Mouse (Mus musculus) lung, embryonic 16.5 days (tissue): Measurements from ENCODE around the gene Cd3e. TPM values are rescaled to one million over a fixed set of nuclear protein-coding genes. Genes with fewer than 3 reads are reported as not detected.

Experiments
- ATAC-seq: fragments of 200-750 bp; cut with Nextera tagmentation; 2 replicates; pipeline ENCODE4 v1.8.0; 2017; ENCODE audit warnings: low read depth, mild to moderate bottlenecking, moderate library complexity
- H3K27ac ChIP-seq: fragments of 300-500 bp; sonication (generic); 2 replicates; pipeline ENCODE4 v1.5.1; 2014; ENCODE audit warnings: mild to moderate bottlenecking, control low read depth, low read length
- H3K27me3 ChIP-seq: fragments of 300-500 bp; sonication (generic); 2 replicates; pipeline ENCODE4 v1.6.1; 2014; ENCODE audit warnings: low read depth, low read length, mixed read lengths; ENCODE audit not compliant: control insufficient read depth, insufficient read depth
- H3K36me3 ChIP-seq: fragments of 300-500 bp; sonication (generic); 2 replicates; pipeline ENCODE4 v1.6.1; 2014; ENCODE audit warnings: low read length; ENCODE audit not compliant: control insufficient read depth, insufficient read depth
- H3K4me1 ChIP-seq: fragments of 300-500 bp; sonication (generic); replicated peaks from 2 replicates; pipeline ENCODE4 v1.6.1; 2014; ENCODE audit warnings: low read length, mixed read lengths; ENCODE audit not compliant: control insufficient read depth, insufficient read depth
- H3K4me2 ChIP-seq: fragments of 300-500 bp; sonication (generic); 2 replicates; pipeline ENCODE4 v1.6.1; 2014; ENCODE audit warnings: low read depth, low read length, control low read depth
- H3K4me3 ChIP-seq: fragments of 300-500 bp; sonication (generic); 2 replicates; pipeline ENCODE4 v1.5.1; 2014; ENCODE audit warnings: mild to moderate bottlenecking, low read length, control low read depth
- H3K9ac ChIP-seq: fragments of 300-500 bp; sonication (generic); 2 replicates; pipeline ENCODE4 v1.6.1; 2014; ENCODE audit warnings: low read length, control low read depth
- H3K9me3 ChIP-seq: fragments of 300-500 bp; sonication (generic); 2 replicates; pipeline ENCODE4 v1.6.1; 2016; ENCODE audit warnings: low read length; ENCODE audit not compliant: control insufficient read depth
- WGBS: fragments of 180-500 bp; shearing (Covaris S2); extraction: QIAGEN DNeasy Blood & Tissue Kit; methylation state at CpG from one replicate; pipeline ENCODE4 v1.1.7; 2014; 5-methylcytosine and 5-hydroxymethylcytosine counted together
- polyA plus RNA-seq: library from polyadenylated mRNA; unstranded; fragments of >200 nt; fragmentation: Nextera tagmentation; extraction: Ambion mirVana; gene quantifications from 2 replicates; pipeline ENCODE4 v1.2.1, GENCODE M21; 2015

Cd3e gene
- 5.5 and 9.4 TPM in 2 replicates for polyA plus RNA-seq

GRCm38 (mm10) chr9:45009180-45010078 lies at the start of gene Cd3e:
Gene Cd3e, minus strand, starts transcription at chr9:45009627.
- 79% methylated on average over 19 of the region's 19 CpGs for WGBS
- H3K4me1 ChIP-seq = no peaks in the 10 kb centered on the region
- H3K4me2 ChIP-seq = no peak within 1 kb of the TSS
- no peak within 1 kb of the TSS for H3K27ac ChIP-seq
- H3K9ac ChIP-seq = no peak within 1 kb of the TSS
- no peaks in the 10 kb centered on the region for H3K9me3 ChIP-seq
- no peak within 1 kb of the TSS for H3K4me3 ChIP-seq
- H3K36me3 ChIP-seq = no peaks in the 10 kb centered on the region
- no peaks in the 10 kb centered on the region for H3K27me3 ChIP-seq
- no peak for ATAC-seq

GRCm38 (mm10) chr9:45058304-45058940 lies 49.0 kb upstream of the Cd3e start:
- Histone ChIP-seq H3K9me3 (no peaks in the 10 kb centered on the region), H3K27ac (no peak overlapping the region), H3K4me2 (no peak overlapping the region), H3K4me1 (no peaks in the 10 kb centered on the region), H3K36me3 (no peaks in the 10 kb centered on the region), H3K27me3 (peaks cover 2% of the 10 kb centered on the region; the same call in 1 of the 2 replicates), H3K9ac (no peak overlapping the region), H3K4me3 (no peak overlapping the region)
- 32% methylated on average over 5 of the region's 5 CpGs for WGBS
- no peak for ATAC-seq

- ATAC-seq = peak; percentile 94
- WGBS = under 1% methylated on average over 33 of the region's 33 CpGs
- Histone ChIP-seq H3K36me3 (no peaks in the 10 kb centered on the region), H3K27me3 (peaks cover 2% of the 10 kb centered on the region; the same call in 1 of the 2 replicates), H3K27ac (peak within 1 kb of the TSS; percentile 91), H3K9me3 (no peaks in the 10 kb centered on the region), H3K4me3 (peak within 1 kb of the TSS; percentile 67), H3K9ac (peak within 1 kb of the TSS; percentile 65), H3K4me2 (peak within 1 kb of the TSS; percentile 77), H3K4me1 (no peaks in the 10 kb centered on the region)
These were observed 45.8 kb upstream of the Cd3e start, which contains the start of gene Mpzl3 for GRCm38 (mm10) chr9:45055082-45055713. Gene Mpzl3, plus strand, starts transcription at chr9:45055186.

DNA sequence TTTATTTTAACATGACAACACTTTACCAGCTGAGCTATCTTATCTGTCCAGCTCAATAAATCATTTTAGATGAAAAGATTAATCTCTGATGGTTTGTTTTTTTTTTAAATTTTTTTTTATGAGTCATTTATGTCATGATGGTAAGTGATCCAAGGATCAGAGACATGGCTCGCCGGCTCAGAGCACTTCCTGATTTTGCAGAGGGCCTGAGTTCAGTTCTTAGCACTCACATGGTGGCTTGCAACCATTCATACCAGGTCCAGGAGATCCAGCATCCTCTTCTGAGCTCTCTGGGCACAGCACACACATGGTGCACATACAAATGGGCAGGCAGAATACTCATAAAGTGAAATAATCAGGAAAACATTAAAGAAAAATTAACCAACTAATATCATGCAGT lies 40.9 kb upstream of the Cd3e start:
- no peaks in the 10 kb centered on the region for H3K4me1 ChIP-seq
- no peaks in the 10 kb centered on the region for H3K9me3 ChIP-seq
- H3K9ac ChIP-seq = no peak overlapping the region
- H3K27ac ChIP-seq = no peak overlapping the region
- no peak for ATAC-seq
- H3K36me3 ChIP-seq = no peaks in the 10 kb centered on the region
- H3K27me3 ChIP-seq = no peaks in the 10 kb centered on the region
- WGBS = 73% methylated on average over 2 of the region's 2 CpGs
- H3K4me3 ChIP-seq = no peak overlapping the region
- H3K4me2 ChIP-seq = no peak overlapping the region

DNA sequence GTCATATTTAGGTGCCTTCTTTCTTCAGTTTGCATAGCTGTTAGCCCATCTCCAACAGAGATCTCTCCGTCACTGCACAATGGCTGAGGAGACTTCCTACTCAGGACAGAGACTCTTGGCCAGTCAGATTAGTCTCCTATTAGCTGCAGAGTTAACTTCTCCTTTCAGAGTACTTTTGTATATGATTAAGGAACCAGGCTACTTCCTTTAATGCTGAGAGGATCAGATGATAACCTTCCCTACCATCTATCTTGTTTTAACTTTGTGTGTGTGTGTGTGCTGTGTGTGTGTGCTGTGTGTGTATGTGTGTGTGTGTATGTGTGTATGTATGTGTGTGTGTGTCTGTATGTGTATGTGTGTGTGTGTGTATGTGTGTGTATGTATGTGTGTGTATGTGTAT lies 40.3 kb upstream of the Cd3e start:
- no peak overlapping the region for H3K9ac ChIP-seq
- no peaks in the 10 kb centered on the region for H3K27me3 ChIP-seq
- H3K36me3 ChIP-seq = 0 out of 2 replicates have a peak, but pooled peaks cover 2% of the 10 kb centered on the region
- WGBS = 86% methylated on average over 1 of the region's 1 CpGs
- no peak overlapping the region for H3K4me2 ChIP-seq
- ATAC-seq = no peak
- H3K4me3 ChIP-seq = no peak overlapping the region
- no peaks in the 10 kb centered on the region for H3K4me1 ChIP-seq
- H3K9me3 ChIP-seq = no peaks in the 10 kb centered on the region
- no peak overlapping the region for H3K27ac ChIP-seq

- Histone ChIP-seq H3K9me3 (no peaks in the 10 kb centered on the region), H3K4me3 (no peak overlapping the region), H3K36me3 (0 out of 2 replicates have a peak, but pooled peaks cover 2% of the 10 kb centered on the region), H3K9ac (no peak overlapping the region), H3K4me1 (no peaks in the 10 kb centered on the region), H3K27ac (no peak overlapping the region), H3K27me3 (no peaks in the 10 kb centered on the region; the same call in 1 of the 2 replicates), H3K4me2 (no peak overlapping the region)
- ATAC-seq = no peak
- 23% methylated on average over 4 of the region's 4 CpGs for WGBS
These were observed 39.1 kb upstream of the Cd3e start for GRCm38 (mm10) chr9:45048511-45048910.

GRCm38 (mm10) chr9:45046973-45047372 lies 37.5 kb upstream of the Cd3e start:
- no peaks in the 10 kb centered on the region for H3K4me1 ChIP-seq
- H3K4me2 ChIP-seq = no peak overlapping the region
- H3K27me3 ChIP-seq = peaks cover 8% of the 10 kb centered on the region; the same call in 1 of the 2 replicates
- H3K27ac ChIP-seq = no peak overlapping the region
- H3K9me3 ChIP-seq = no peaks in the 10 kb centered on the region
- no peak overlapping the region for H3K4me3 ChIP-seq
- 79% methylated on average over 16 of the region's 16 CpGs for WGBS
- H3K36me3 ChIP-seq = 0 out of 2 replicates have a peak, but pooled peaks cover 2% of the 10 kb centered on the region
- no peak overlapping the region for H3K9ac ChIP-seq
- ATAC-seq = no peak

DNA sequence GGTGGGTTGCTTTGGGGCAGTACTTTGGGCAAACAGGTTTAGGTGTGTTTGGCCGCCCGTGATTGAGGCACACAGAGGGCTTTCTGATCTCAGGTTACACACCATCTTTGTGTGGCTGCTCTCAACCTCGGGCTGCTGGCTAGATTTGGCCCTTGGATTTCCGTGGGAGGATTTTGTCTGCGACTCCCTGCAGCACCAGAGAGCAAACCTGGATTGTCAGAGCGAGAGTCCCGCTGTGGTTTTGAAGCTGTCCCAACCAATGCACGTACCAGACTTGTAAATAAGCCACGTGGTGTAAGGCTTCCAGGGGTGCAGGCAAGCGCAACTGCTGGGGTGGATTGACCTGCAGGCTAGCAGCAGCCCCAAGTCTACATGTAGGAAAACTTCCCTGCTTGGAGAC lies 33.5 kb upstream of the Cd3e start:
- Histone ChIP-seq H3K36me3 (0 out of 2 replicates have a peak, but pooled peaks cover 2% of the 10 kb centered on the region), H3K4me1 (peaks cover 8% of the 10 kb centered on the region; the same call in 1 of the 2 replicates), H3K27ac (peak overlapping the region; percentile 75), H3K9me3 (no peaks in the 10 kb centered on the region), H3K4me3 (peak overlapping the region; percentile 46), H3K27me3 (peaks cover 18% of the 10 kb centered on the region), H3K9ac (peak overlapping the region; percentile 56), H3K4me2 (peak overlapping the region; percentile 46)
- 0 out of 2 replicates have a peak, but pooled peaks have one; percentile 23 for ATAC-seq
- WGBS = 2% methylated on average over 10 of the region's 10 CpGs
